Mouse (Mus musculus): ENCODE data around the gene Arhgef1. TPM values are rescaled to one million over a fixed set of nuclear protein-coding genes. Genes with fewer than 3 reads are reported as not detected.

Arhgef1 gene
- total and polyA plus RNA-seq, 3 experiments, result 17.8 to 128 (median 37.8) TPM

GRCm38 (mm10) chr7:24879620-24880019 lies 23.1 kb upstream of the Arhgef1 start:
- dilution Hi-C loops (cut with MboI; ENCODE audit: extremely low pct_ligation_motif_present, extremely low pct_unique_long_range_greater_than_20kb, low sequenced_read_pairs), result no loop called here
- TF ChIP-seq SIN3A (IDR thresholded peaks at IDR 0.05; ENCODE audit: low read length) (no peak), ZC3H11A (IDR thresholded peaks at IDR 0.05; ENCODE audit: low read depth, low read length) (no peak), KAT2A (IDR thresholded peaks at IDR 0.05; ENCODE audit: insufficient replicate concordance, low read length) (no peak), POLR2A (IDR thresholded peaks at IDR 0.05; ENCODE audit: low read depth, low read length) (no peak), CHD1 (IDR thresholded peaks at IDR 0.05; ENCODE audit: low read depth, low read length) (no peak), CHD2 (IDR thresholded peaks at IDR 0.05; ENCODE audit: low read length) (no peak), PAX5 (IDR thresholded peaks at IDR 0.05; ENCODE audit: low read length) (no peak), EP300 (IDR thresholded peaks at IDR 0.05; ENCODE audit: low read length) (no peak), POLR2AphosphoS2 (IDR thresholded peaks at IDR 0.05; ENCODE audit: low read depth, low read length) (no peak), USF2 (conservative IDR thresholded peaks at IDR 0.05; ENCODE audit: low read depth, low read length) (no peak), BHLHE40 (IDR thresholded peaks at IDR 0.05; ENCODE audit: low read depth, low read length) (no peak), E2F4 (IDR thresholded peaks at IDR 0.05; ENCODE audit: insufficient replicate concordance, low read depth, low read length) (no peak), GABPA (IDR thresholded peaks at IDR 0.05; ENCODE audit: insufficient replicate concordance, low read depth, low read length) (no peak), USF1 (IDR thresholded peaks at IDR 0.05; ENCODE audit: low read depth, low read length) (no peak), HCFC1 (IDR thresholded peaks at IDR 0.05; ENCODE audit: low read depth, low read length) (no peak), NELFE (IDR thresholded peaks at IDR 0.05; ENCODE audit: low read depth, low read length) (no peak), CTCF (conservative IDR thresholded peaks at IDR 0.05 in 1 of 2, IDR thresholded peaks at IDR 0.05 in 1 of 2; ENCODE audit: low read depth in 2 of 2, low read length in 2 of 2) (no peak), RAD21 (IDR thresholded peaks at IDR 0.05; ENCODE audit: low read depth, low read length) (no peak)
- Histone ChIP-seq H3K4me3 (replicated peaks in 1 of 3; ENCODE audit: low read depth in 2 of 3, low read length in 2 of 3, poor library complexity in 1 of 3) (no peak overlapping the region), H3K4me1 (ENCODE audit: control insufficient read depth in 1 of 2, insufficient read depth in 2 of 2) (no peaks in the 10 kb centered on the region; a peak in 1 of 4 replicates), H3K9ac (ENCODE audit: insufficient read depth, low read depth) (no peak overlapping the region), H3K4me2 (ENCODE audit: insufficient read depth, low read depth, poor library complexity, severe bottlenecking) (no peak overlapping the region), H3K27ac (ENCODE audit: insufficient read depth, low read depth) (no peak overlapping the region), H3K79me2 (replicated peaks; ENCODE audit: control insufficient read depth, extremely low read depth, insufficient read depth, poor library complexity, severe bottlenecking) (peaks cover 2% of the 10 kb centered on the region), H3K27me3 (replicated peaks) (peaks cover 4% of the 10 kb centered on the region), H3K9me3 (replicated peaks; ENCODE audit: low read length) (no peaks in the 10 kb centered on the region), H3K36me3 (replicated peaks in 1 of 2; ENCODE audit: control insufficient read depth in 1 of 2, insufficient read depth in 1 of 2, low read length in 1 of 2) (no peaks in the 10 kb centered on the region)
- in situ Hi-C loops (cut with MboI; ENCODE audit: low pct_ligation_motif_present, low pct_unique_long_range_greater_than_20kb, low sequenced_read_pairs), result loop anchor here (5.0 kb wide), 1 partner anchor 32 kb away; no protein-coding TSS in a partner anchor
- no peak for DNase-seq (ENCODE audit: extremely low read depth)

GRCm38 (mm10) chr7:24882416-24883199 lies 20.1 kb upstream of the Arhgef1 start:
- Histone ChIP-seq H3K36me3 (replicated peaks in 1 of 2; ENCODE audit: control insufficient read depth in 1 of 2, insufficient read depth in 1 of 2, low read length in 1 of 2) (peaks cover 22 to 28% of the 10 kb centered on the region in 2 experiments), H3K27me3 (replicated peaks) (no peaks in the 10 kb centered on the region), H3K4me3 (replicated peaks in 1 of 3; ENCODE audit: low read depth in 2 of 3, low read length in 2 of 3, poor library complexity in 1 of 3) (no peak overlapping the region), H3K4me1 (ENCODE audit: control insufficient read depth in 1 of 2, insufficient read depth in 2 of 2) (peaks cover 0 to 7% of the 10 kb centered on the region in 2 experiments; a peak in 2 of 4 replicates), H3K27ac (ENCODE audit: insufficient read depth, low read depth) (no peak overlapping the region), H3K4me2 (ENCODE audit: insufficient read depth, low read depth, poor library complexity, severe bottlenecking) (no peak overlapping the region), H3K9ac (ENCODE audit: insufficient read depth, low read depth) (no peak overlapping the region), H3K79me2 (replicated peaks; ENCODE audit: control insufficient read depth, extremely low read depth, insufficient read depth, poor library complexity, severe bottlenecking) (peaks cover 32% of the 10 kb centered on the region), H3K9me3 (replicated peaks; ENCODE audit: low read length) (no peaks in the 10 kb centered on the region)
- dilution Hi-C loops (cut with MboI; ENCODE audit: extremely low pct_ligation_motif_present, extremely low pct_unique_long_range_greater_than_20kb, low sequenced_read_pairs), result no loop called here
- in situ Hi-C loops (cut with MboI; ENCODE audit: low pct_ligation_motif_present, low pct_unique_long_range_greater_than_20kb, low sequenced_read_pairs), result loop anchor here (5.0 kb wide), 1 partner anchor 35 kb away; no protein-coding TSS in a partner anchor
- TF ChIP-seq ZNF384 (IDR thresholded peaks at IDR 0.05; ENCODE audit: low read depth, low read length), result no peak
- TF ChIP-seq EP300 (IDR thresholded peaks at IDR 0.05; ENCODE audit: low read length), result no peak
- no peak for TF ChIP-seq MAX (IDR thresholded peaks at IDR 0.05; ENCODE audit: low read length)
- no peak for TF ChIP-seq RAD21 (IDR thresholded peaks at IDR 0.05; ENCODE audit: low read depth, low read length)
- TF ChIP-seq POLR2A (IDR thresholded peaks at IDR 0.05; ENCODE audit: low read depth, low read length), result no peak
- no peak for TF ChIP-seq HCFC1 (IDR thresholded peaks at IDR 0.05; ENCODE audit: low read depth, low read length)
- no peak for TF ChIP-seq MXI1 (IDR thresholded peaks at IDR 0.05; ENCODE audit: low read depth, low read length)
- no peak for TF ChIP-seq RCOR1 (conservative IDR thresholded peaks at IDR 0.05; ENCODE audit: low read depth, low read length)
- no peak for TF ChIP-seq CTCF (conservative IDR thresholded peaks at IDR 0.05 in 1 of 2, IDR thresholded peaks at IDR 0.05 in 1 of 2; ENCODE audit: low read depth in 2 of 2, low read length in 2 of 2)
- TF ChIP-seq PAX5 (IDR thresholded peaks at IDR 0.05; ENCODE audit: low read length), result no peak
- no peak for TF ChIP-seq ZKSCAN1 (IDR thresholded peaks at IDR 0.05; ENCODE audit: borderline replicate concordance, low read depth, low read length)
- no peak for TF ChIP-seq SMC3 (IDR thresholded peaks at IDR 0.05; ENCODE audit: low read depth, low read length)
- TF ChIP-seq SIN3A (IDR thresholded peaks at IDR 0.05; ENCODE audit: low read length), result no peak
- no peak for TF ChIP-seq TBP (conservative IDR thresholded peaks at IDR 0.05; ENCODE audit: low read depth, low read length)
- TF ChIP-seq CHD2 (IDR thresholded peaks at IDR 0.05; ENCODE audit: low read length), result no peak
- TF ChIP-seq MAFK (IDR thresholded peaks at IDR 0.05; ENCODE audit: insufficient replicate concordance, low read length), result no peak
- no peak for TF ChIP-seq MYC (IDR thresholded peaks at IDR 0.05; ENCODE audit: low read depth, low read length)
- TF ChIP-seq ZC3H11A (IDR thresholded peaks at IDR 0.05; ENCODE audit: low read depth, low read length), result no peak
- TF ChIP-seq POLR2AphosphoS2 (IDR thresholded peaks at IDR 0.05; ENCODE audit: low read depth, low read length), result no peak
- no peak for TF ChIP-seq USF2 (conservative IDR thresholded peaks at IDR 0.05; ENCODE audit: low read depth, low read length)
- DNase-seq (ENCODE audit: extremely low read depth), result no peak

Data from CH12.LX (cell line).